Mouse (Mus musculus): ENCODE measurements at regions not wholly inside any gene's neighbourhood (a gene's known extent, or its start where the extent isn't known, plus 50 kb on each side); places are given as distances from the start of the nearest gene placed in this dataset.
A peak's percentile ranks its signal among the peaks of the same experiment; 100 is the strongest.

DNA sequence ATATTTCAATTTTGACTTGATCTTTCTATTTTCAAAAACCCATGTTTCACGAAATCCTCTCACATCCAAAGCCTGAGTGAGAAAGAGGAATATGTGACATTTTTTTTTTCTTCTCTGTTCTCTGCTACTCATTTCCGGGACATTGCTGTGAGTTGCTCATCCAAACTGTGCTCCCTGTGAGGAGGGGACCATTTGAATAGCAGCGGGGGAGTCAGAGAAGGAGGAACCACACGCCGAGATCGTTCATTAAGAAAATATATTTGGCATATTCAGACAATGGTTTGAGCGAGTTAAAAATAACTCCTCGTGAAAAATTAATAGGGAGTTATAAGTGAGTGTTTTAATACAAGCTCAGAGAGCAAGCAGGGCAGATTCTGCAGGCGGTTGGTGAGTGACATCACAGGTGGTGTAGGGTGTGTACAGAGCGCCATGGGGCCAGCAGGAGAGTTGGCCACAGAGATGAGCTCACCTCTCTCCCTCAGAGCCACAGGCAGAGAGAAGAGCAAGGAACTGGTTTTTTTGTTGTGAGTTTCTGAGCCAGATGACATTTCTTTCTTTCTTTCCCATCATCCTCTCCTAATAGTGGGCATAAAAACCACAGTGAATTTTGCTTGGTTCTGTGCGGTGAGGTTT is 54.4 kb upstream of the Calcoco1 start:
- Histone ChIP-seq H3K27ac (no peak overlapping the region), H3K4me3 (no peak overlapping the region)
- intact Hi-C loops (cut with DNase I): no loop called here
- no peak for TF ChIP-seq CTCF (IDR thresholded peaks at IDR 0.05)
- DNase-seq: no peak

GRCm38 (mm10) chr15:102780626-102781025 is 58.6 kb upstream of the Calcoco1 start:
- TF ChIP-seq CTCF (IDR thresholded peaks at IDR 0.05): no peak
- no peak for DNase-seq
- intact Hi-C loops (cut with DNase I): no loop called here
- no peak overlapping the region for H3K4me3 ChIP-seq
- no peak overlapping the region for H3K27ac ChIP-seq

GRCm38 (mm10) chr15:102782988-102783799 is 61.2 kb upstream of the Calcoco1 start:
- TF ChIP-seq CTCF (IDR thresholded peaks at IDR 0.05): no peak
- Histone ChIP-seq H3K4me3 (no peak overlapping the region), H3K27ac (no peak overlapping the region)
- no peak for DNase-seq
- intact Hi-C loops (cut with DNase I): no loop called here

GRCm38 (mm10) chr15:102785055-102785820 is 63.3 kb upstream of the Calcoco1 start:
- no peak overlapping the region for H3K4me3 ChIP-seq
- no peak overlapping the region for H3K27ac ChIP-seq
- intact Hi-C loops (cut with DNase I): loop anchor here (2.0 to 5.0 kb wide), 2 partner anchors 157 to 392 kb away; no protein-coding TSS in a partner anchor
- peak; percentile 86 for TF ChIP-seq CTCF (IDR thresholded peaks at IDR 0.05)
- peak; percentile 82 for DNase-seq

GRCm38 (mm10) chr15:102788846-102789518 is 67.0 kb upstream of the Calcoco1 start:
- no peak for TF ChIP-seq CTCF (IDR thresholded peaks at IDR 0.05)

DNA sequence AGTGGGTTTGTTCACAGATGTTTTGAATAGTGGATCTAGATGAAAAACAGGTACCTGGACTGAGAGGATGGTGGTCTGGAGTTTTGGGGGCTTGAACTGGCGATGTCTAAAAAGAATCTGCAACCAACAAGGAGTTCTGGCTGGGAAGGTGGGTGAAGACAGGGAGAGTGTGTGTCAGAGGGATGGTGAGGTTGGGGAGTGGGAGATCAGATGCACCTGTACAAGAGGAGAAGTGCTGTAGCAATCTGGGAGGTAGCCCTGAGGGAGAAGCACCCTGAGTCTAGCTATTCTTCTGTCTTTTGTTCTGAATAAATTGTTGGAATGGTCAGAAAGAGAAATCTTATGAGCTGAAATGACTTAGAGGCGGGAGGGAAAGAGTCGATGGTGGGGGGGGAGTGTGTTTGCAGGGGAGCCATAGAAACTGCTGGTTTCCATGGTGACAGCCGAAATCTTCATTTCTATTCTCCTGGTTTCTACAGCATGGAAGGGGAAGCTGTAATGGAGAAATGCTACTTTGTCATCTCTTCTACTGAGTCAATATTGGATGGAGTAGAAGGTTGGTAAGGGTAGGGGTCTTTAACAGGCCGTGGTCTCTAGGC is 75.1 kb upstream of the Calcoco1 start:
- no peak for DNase-seq
- no peak overlapping the region for H3K4me3 ChIP-seq
- H3K27ac ChIP-seq: no peak overlapping the region
- intact Hi-C loops (cut with DNase I): no loop called here
- no peak for TF ChIP-seq CTCF (IDR thresholded peaks at IDR 0.05)

More at GRCm38 (mm10) chr15:102788846-102789518, 67.0 kb upstream of the Calcoco1 start:
- intact Hi-C loops (cut with DNase I): loop anchor here (5.0 kb wide), 1 partner anchor 153 kb away; no protein-coding TSS in a partner anchor
- H3K27ac ChIP-seq: no peak overlapping the region
- no peak for DNase-seq
- no peak overlapping the region for H3K4me3 ChIP-seq

GRCm38 (mm10) chr15:102800049-102800448 is 78.1 kb upstream of the Calcoco1 start:
- no peak for DNase-seq
- Histone ChIP-seq H3K27ac (no peak overlapping the region), H3K4me3 (no peak overlapping the region)
- intact Hi-C loops (cut with DNase I): no loop called here
- no peak for TF ChIP-seq CTCF (IDR thresholded peaks at IDR 0.05)

DNA sequence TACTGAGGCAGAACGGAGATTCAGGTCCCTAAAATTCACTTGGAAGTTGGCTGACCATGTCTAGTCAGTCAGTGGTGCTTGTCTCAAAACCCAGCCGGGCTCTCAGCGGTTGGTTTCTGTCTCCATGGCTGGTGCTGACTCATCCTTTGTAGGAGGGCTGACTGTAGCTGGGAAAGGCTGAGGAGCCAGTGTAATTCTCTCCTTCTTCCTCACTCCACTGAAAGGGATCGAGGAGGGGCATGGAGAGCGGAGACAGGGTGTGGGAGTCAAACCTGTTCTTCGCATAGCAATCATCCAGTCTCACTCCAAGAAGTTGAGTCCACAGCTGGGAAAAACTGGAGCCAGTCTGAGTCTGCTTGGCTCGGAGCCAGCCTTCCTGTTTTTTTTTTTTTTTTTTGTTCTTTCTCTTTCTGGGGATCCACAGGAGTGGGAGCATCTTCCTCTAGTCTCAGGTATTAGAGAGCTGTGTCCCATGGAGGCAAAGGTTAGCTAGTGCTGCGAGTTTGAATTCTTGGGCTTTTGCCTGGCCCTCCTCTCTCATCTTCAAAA is 80.4 kb upstream of the Calcoco1 start:
- no peak overlapping the region for H3K27ac ChIP-seq
- H3K4me3 ChIP-seq: no peak overlapping the region
- TF ChIP-seq CTCF (IDR thresholded peaks at IDR 0.05): no peak
- intact Hi-C loops (cut with DNase I): no loop called here
- no peak for DNase-seq

DNA sequence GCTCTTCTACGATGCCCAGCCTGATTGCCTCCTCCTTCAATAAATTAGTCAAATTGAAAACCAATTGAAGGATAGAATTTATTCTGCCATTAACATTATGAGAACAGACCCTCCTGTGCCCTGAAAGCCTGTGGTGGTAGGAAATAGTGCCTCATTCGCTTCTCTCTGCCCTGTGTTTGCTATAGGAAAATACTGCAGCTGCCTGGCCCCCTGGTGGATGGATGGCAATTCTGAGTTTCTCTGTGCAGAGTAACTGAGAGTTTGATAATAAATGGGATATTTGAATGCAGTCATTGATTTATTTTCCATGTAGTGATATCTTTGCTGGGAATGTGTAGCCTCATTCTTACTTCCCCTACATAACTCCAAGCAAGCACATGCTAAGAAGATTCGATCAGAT is 85.4 kb upstream of the Calcoco1 start:
- no peak overlapping the region for H3K27ac ChIP-seq
- H3K4me3 ChIP-seq: no peak overlapping the region
- TF ChIP-seq CTCF (IDR thresholded peaks at IDR 0.05): peak; percentile 50
- intact Hi-C loops (cut with DNase I): no loop called here
- peak; percentile 21 for DNase-seq

DNA sequence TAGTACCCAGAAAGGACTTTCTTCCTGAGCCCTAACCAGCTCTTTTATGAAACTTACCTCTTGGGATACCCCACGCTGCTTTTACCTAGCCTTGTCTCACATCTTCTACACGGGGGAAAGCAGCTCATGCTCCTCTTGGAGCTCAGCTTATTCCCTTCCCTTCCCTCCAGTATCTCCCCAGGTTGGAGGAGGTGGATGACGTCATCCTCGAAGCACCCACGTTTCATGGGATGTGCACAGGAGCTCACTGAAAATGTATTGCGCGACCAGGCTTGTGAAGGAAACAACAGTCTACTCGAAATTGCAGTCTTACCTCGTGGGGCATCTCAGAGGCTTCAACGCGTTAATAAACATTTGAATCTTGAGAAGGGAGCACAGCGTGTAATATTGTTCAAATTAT is 97.2 kb upstream of the Calcoco1 start:
- intact Hi-C loops (cut with DNase I): no loop called here
- TF ChIP-seq CTCF (IDR thresholded peaks at IDR 0.05): no peak

GRCm38 (mm10) chr15:102839688-102840087 is 81.2 kb upstream of the Hoxc13 start:
- no peak for DNase-seq
- TF ChIP-seq CTCF (IDR thresholded peaks at IDR 0.05): no peak
- Histone ChIP-seq H3K27ac (no peak overlapping the region), H3K4me3 (no peak overlapping the region)
- intact Hi-C loops (cut with DNase I): no loop called here

More for the DNA sequence above, 97.2 kb upstream of the Calcoco1 start:
- Histone ChIP-seq H3K4me3 (no peak overlapping the region), H3K27ac (no peak overlapping the region)
- no peak for DNase-seq

- no peak overlapping the region for H3K4me3 ChIP-seq
- no peak for DNase-seq
- TF ChIP-seq CTCF (IDR thresholded peaks at IDR 0.05): no peak
- no peak overlapping the region for H3K27ac ChIP-seq
- intact Hi-C loops (cut with DNase I): no loop called here
Measured at GRCm38 (mm10) chr15:102862374-102862773, 58.5 kb upstream of the Hoxc13 start.

All from gastrocnemius, adult 2 months (tissue).